Mouse (Mus musculus): ENCODE data around the gene Pdrg1. TPM values are rescaled to one million over a fixed set of nuclear protein-coding genes. Genes with fewer than 3 reads are reported as not detected.

Gene Pdrg1
- total and polyA plus RNA-seq, 3 experiments = 117 to 127 (median 125) TPM

DNA sequence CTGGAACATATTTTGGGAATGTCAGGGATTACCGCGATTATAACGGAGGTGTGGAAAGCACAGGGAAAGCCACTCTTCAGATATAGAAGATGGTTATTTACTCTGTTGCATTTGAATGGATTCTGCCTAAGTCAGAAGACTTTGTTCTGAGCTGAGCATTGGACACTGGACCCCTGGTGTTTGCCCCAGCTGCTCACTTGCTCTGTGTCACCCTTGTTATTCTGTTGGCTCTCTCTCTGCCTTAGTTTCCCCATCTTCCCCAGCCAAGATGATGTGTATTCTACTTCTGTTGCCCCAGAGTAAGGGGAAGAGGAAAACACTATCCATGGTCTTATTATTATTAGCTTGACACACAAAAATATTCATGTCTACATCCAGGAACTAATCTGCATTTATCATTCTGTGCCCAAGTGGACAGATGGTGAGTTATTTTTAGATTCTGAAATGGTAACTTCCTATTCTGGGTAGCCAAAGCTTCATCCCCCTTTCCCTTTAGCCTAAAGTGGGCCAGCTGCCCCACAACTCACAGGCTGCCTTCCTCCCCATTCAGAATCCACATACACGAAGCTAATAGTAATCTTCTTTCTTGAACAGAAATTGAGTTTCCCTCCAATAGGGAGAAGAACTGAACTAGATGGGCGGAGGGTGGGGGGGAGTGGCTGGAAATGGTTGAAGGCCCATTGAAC is 18.5 kb upstream of the Pdrg1 start:
- no peak for TF ChIP-seq POLR2A (IDR thresholded peaks at IDR 0.05; ENCODE audit: insufficient read depth, low read depth, low read length)
- no peak for TF ChIP-seq CTCF (IDR thresholded peaks at IDR 0.05)
- TF ChIP-seq EP300 (IDR thresholded peaks at IDR 0.05; ENCODE audit: insufficient read depth, low read depth, low read length) = no peak
- Histone ChIP-seq H3K4me1 (ENCODE audit: control insufficient read depth, insufficient read depth, low read length) (no peaks in the 10 kb centered on the region), H3K27me3 (ENCODE audit: control insufficient read depth, insufficient read depth, low read length) (peaks cover 6% of the 10 kb centered on the region), H3K27ac (no peak overlapping the region), H3K9ac (ENCODE audit: low read depth, low read length) (no peak overlapping the region), H3K36me3 (ENCODE audit: control insufficient read depth, insufficient read depth, low read length) (no peaks in the 10 kb centered on the region), H3K4me3 (no peak overlapping the region), H3K79me2 (replicated peaks; ENCODE audit: control insufficient read depth, insufficient read depth, low read length) (no peaks in the 10 kb centered on the region)
- no peak for DNase-seq
- WGBS = 65% methylated on average over 5 of the region's 5 CpGs
- intact Hi-C loops (cut with DNase I) = no loop called here

DNA sequence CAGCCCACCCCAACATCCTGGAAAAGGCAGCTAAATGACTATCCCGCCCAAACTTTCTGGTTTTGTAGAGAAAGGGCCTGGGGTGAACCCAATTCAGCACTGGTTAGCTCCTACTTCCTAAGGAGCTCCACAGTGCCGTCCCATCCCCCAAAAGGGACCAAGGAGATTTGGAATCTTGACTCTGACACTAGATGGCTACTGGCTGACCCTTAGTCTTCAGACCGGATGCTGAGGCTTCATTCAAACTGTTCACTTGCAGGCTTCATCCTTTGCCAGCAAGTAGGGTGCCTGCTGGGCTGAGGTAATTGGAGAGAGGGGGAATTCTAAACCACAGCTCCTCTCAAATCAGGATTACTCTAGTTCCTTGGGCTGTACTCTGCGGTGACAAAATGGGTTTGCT is 17.7 kb upstream of the Pdrg1 start:
- 13% methylated on average over 4 of the region's 4 CpGs for WGBS
- Histone ChIP-seq H3K36me3 (ENCODE audit: control insufficient read depth, insufficient read depth, low read length) (no peaks in the 10 kb centered on the region), H3K4me1 (ENCODE audit: control insufficient read depth, insufficient read depth, low read length) (no peaks in the 10 kb centered on the region), H3K9ac (ENCODE audit: low read depth, low read length) (no peak overlapping the region), H3K79me2 (replicated peaks; ENCODE audit: control insufficient read depth, insufficient read depth, low read length) (no peaks in the 10 kb centered on the region), H3K4me3 (no peak overlapping the region), H3K27me3 (ENCODE audit: control insufficient read depth, insufficient read depth, low read length) (peaks cover 6% of the 10 kb centered on the region), H3K27ac (no peak overlapping the region)
- intact Hi-C loops (cut with DNase I) = no loop called here
- TF ChIP-seq CTCF (IDR thresholded peaks at IDR 0.05) (no peak), EP300 (IDR thresholded peaks at IDR 0.05; ENCODE audit: insufficient read depth, low read depth, low read length) (no peak), POLR2A (IDR thresholded peaks at IDR 0.05; ENCODE audit: insufficient read depth, low read depth, low read length) (no peak)
- no peak for DNase-seq

DNA sequence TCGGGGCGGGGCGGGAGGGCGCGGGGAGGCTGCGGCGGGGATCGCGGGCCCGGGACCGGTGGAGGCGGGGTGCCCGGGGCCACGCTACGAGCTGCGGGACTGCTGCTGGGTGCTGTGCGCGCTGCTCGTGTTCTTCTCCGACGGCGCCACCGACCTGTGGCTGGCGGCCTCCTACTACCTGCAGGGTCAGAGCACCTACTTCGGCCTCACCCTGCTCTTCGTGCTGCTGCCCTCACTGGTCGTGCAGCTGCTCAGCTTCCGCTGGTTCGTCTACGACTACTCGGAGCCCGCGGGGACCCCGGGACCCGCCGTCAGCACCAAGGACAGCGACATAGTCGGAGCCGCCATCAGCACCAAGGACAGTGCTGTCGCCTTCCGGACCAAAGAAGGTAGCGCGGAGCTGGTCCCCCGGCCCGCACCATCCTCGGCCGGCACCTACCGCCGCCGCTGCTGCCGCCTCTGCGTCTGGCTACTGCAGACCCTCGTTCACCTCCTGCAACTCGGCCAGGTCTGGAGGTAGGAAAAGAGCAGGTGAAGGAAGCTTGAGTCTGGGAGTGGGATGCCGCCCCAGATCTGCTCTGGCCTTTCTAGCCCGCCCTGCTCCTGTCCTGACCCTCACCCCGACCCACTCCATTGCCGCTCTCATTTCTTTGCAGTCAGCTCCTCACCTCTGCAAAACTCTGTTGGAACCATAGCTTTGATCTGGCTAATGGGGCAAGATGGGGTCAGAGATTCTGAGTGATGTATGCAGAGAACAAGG is 17.0 kb upstream of the Pdrg1 start:
- intact Hi-C loops (cut with DNase I) = no loop called here
- Histone ChIP-seq H3K4me1 (ENCODE audit: control insufficient read depth, insufficient read depth, low read length) (no peaks in the 10 kb centered on the region), H3K9ac (ENCODE audit: low read depth, low read length) (no peak overlapping the region), H3K4me3 (no peak overlapping the region), H3K27ac (no peak overlapping the region), H3K27me3 (ENCODE audit: control insufficient read depth, insufficient read depth, low read length) (peaks cover 8% of the 10 kb centered on the region), H3K79me2 (replicated peaks; ENCODE audit: control insufficient read depth, insufficient read depth, low read length) (no peaks in the 10 kb centered on the region), H3K36me3 (ENCODE audit: control insufficient read depth, insufficient read depth, low read length) (no peaks in the 10 kb centered on the region)
- TF ChIP-seq EP300 (IDR thresholded peaks at IDR 0.05; ENCODE audit: insufficient read depth, low read depth, low read length) = no peak
- no peak for TF ChIP-seq CTCF (IDR thresholded peaks at IDR 0.05)
- TF ChIP-seq POLR2A (IDR thresholded peaks at IDR 0.05; ENCODE audit: insufficient read depth, low read depth, low read length) = no peak
- DNase-seq = peak; percentile 57 to 81
- WGBS = 3% methylated on average over 48 of the region's 58 CpGs

GRCm38 (mm10) chr2:153031126-153032082 is 16.2 kb upstream of the Pdrg1 start, which contains the start of gene Xkr7:
Gene Xkr7 (plus strand): TSS chr2:153031852.
- H3K79me2 ChIP-seq (replicated peaks; ENCODE audit: control insufficient read depth, insufficient read depth, low read length) = no peaks in the 10 kb centered on the region
- H3K4me1 ChIP-seq (ENCODE audit: control insufficient read depth, insufficient read depth, low read length) = no peaks in the 10 kb centered on the region
- intact Hi-C loops (cut with DNase I) = no loop called here
- H3K4me3 ChIP-seq = no peak within 1 kb of the TSS
- no peaks in the 10 kb centered on the region for H3K36me3 ChIP-seq (ENCODE audit: control insufficient read depth, insufficient read depth, low read length)
- no peak within 1 kb of the TSS for H3K9ac ChIP-seq (ENCODE audit: low read depth, low read length)
- 4% methylated on average over 48 of the region's 54 CpGs for WGBS
- no peak for TF ChIP-seq CTCF (IDR thresholded peaks at IDR 0.05)
- TF ChIP-seq POLR2A (IDR thresholded peaks at IDR 0.05; ENCODE audit: insufficient read depth, low read depth, low read length) = no peak
- TF ChIP-seq EP300 (IDR thresholded peaks at IDR 0.05; ENCODE audit: insufficient read depth, low read depth, low read length) = no peak
- H3K27me3 ChIP-seq (ENCODE audit: control insufficient read depth, insufficient read depth, low read length) = peaks cover 8% of the 10 kb centered on the region
- H3K27ac ChIP-seq = no peak within 1 kb of the TSS
- DNase-seq = no peak

DNA sequence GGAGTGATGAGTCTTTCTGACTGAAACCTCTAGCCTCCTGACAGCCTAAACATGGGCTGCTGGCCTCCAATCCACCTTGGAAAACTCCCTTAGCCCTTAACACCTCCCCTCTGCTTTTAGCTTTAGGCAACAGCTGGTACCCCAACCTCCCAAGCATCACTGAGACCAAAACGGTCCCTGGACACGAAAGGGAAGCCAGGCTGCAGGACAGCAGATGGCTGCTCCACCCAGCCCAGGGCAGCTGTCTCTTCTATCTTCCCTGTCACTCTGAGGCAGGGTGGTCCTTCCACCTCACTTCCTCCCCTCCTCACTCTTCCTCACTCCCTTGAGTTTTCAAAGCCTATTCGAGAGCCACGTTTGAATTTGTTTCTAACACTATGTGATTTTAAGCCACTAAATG is 15.2 kb upstream of the Pdrg1 start:
- H3K36me3 ChIP-seq (ENCODE audit: control insufficient read depth, insufficient read depth, low read length) = no peaks in the 10 kb centered on the region
- no peak overlapping the region for H3K27ac ChIP-seq
- H3K4me3 ChIP-seq = no peak overlapping the region
- H3K9ac ChIP-seq (ENCODE audit: low read depth, low read length) = no peak overlapping the region
- H3K27me3 ChIP-seq (ENCODE audit: control insufficient read depth, insufficient read depth, low read length) = peaks cover 8% of the 10 kb centered on the region
- TF ChIP-seq POLR2A (IDR thresholded peaks at IDR 0.05; ENCODE audit: insufficient read depth, low read depth, low read length) = no peak
- no peak for TF ChIP-seq CTCF (IDR thresholded peaks at IDR 0.05)
- TF ChIP-seq EP300 (IDR thresholded peaks at IDR 0.05; ENCODE audit: insufficient read depth, low read depth, low read length) = no peak
- no peaks in the 10 kb centered on the region for H3K4me1 ChIP-seq (ENCODE audit: control insufficient read depth, insufficient read depth, low read length)
- WGBS = 25% methylated on average over 4 of the region's 4 CpGs
- H3K79me2 ChIP-seq (replicated peaks; ENCODE audit: control insufficient read depth, insufficient read depth, low read length) = no peaks in the 10 kb centered on the region
- DNase-seq = no peak
- intact Hi-C loops (cut with DNase I) = no loop called here
